In genomic region chr3:87240909-87241308, GRCm38 (mm10) we compare ENCODE assay signal across 24 mouse cellular contexts. TPM values are rescaled to one million over a fixed set of nuclear protein-coding genes. Genes with fewer than 3 reads are reported as not detected.
DNase-seq lines count a peak whose midpoint lies in the region; TF ChIP-seq lines count a peak whose summit lies in the region.
"Had no signal": no experiment of that assay in that cellular context is flagged by ENCODE, and none has a peak within 500 bp of the region (broad histone marks: within the 10 kb centered on the region; RNA-seq: fewer than 3 reads in every experiment).

No protein-coding gene starts in this region.

- H3K4me3 ChIP-seq in thymus, adult 2 months (ENCODE audit: control insufficient read depth, insufficient read depth, low read length), result no peak overlapping the region
- H3K4me3 ChIP-seq: embryonic facial prominence, embryonic 10.5 days; embryonic facial prominence, embryonic 12.5 days; forebrain, embryonic 13.5 days; forebrain, embryonic 15.5 days had no signal

- no peak overlapping the region for H3K27ac ChIP-seq in thymus, adult 2 months (ENCODE audit: control insufficient read depth, insufficient read depth, low read length)
- H3K27ac ChIP-seq: embryonic facial prominence, embryonic 10.5 days; embryonic facial prominence, embryonic 12.5 days; forebrain, embryonic 13.5 days; forebrain, embryonic 15.5 days had no signal

- WGBS in thymus, adult 2 months, result 93% methylated on average over 4 of the region's 4 CpGs

- DNase-seq in heart, adult 11 months, result peak; percentile 50
- DNase-seq in heart, postnatal 36 days, result no peak
- DNase-seq in ES-CJ7 (ENCODE audit: low read depth, low spot score) (peak; percentile 50), R1 (ENCODE audit: low read depth, low spot score) (peak; percentile 88)
- no peak for DNase-seq in lung, postnatal 10 days
- DNase-seq in thymus, adult 2 months, result no peak
- DNase-seq: adrenal gland, adult 8-10 months; adrenal gland, postnatal 14 days; adrenal gland, postnatal 36 days; B cell, adult 2 months; cerebellum, adult 11-12 months; cerebellum, adult 2 months; cerebellum, adult 9-10 months; cerebellum, postnatal 10 days; cerebellum, postnatal 25 days; forebrain, postnatal 0 days had no signal

- intact Hi-C loops in heart, postnatal 36 days (cut with DNase I), result loop anchor here (5.0 kb wide), 2 partner anchors 161 to 321 kb away; no protein-coding TSS in a partner anchor

- no peak for TF ChIP-seq POLR2A in thymus, adult 2 months (IDR thresholded peaks at IDR 0.05; ENCODE audit: control insufficient read depth, extremely low read depth, insufficient read depth, low read length, poor library complexity)

- H3K36me3 ChIP-seq in thymus, adult 2 months (ENCODE audit: control insufficient read depth, insufficient read depth, low read length), result no peaks in the 10 kb centered on the region
- H3K36me3 ChIP-seq: embryonic facial prominence, embryonic 10.5 days; embryonic facial prominence, embryonic 12.5 days; forebrain, embryonic 15.5 days; G1E had no signal

- no peaks in the 10 kb centered on the region for H3K4me1 ChIP-seq in thymus, adult 2 months (replicated peaks; ENCODE audit: control insufficient read depth, insufficient read depth, low read length)
- H3K4me1 ChIP-seq: embryonic facial prominence, embryonic 10.5 days; embryonic facial prominence, embryonic 12.5 days; forebrain, embryonic 13.5 days; forebrain, embryonic 15.5 days had no signal

- TF ChIP-seq CTCF in thymus, adult 2 months (IDR thresholded peaks at IDR 0.05; ENCODE audit: borderline replicate concordance, control insufficient read depth, extremely low read depth, insufficient read depth, low read length, poor library complexity), result no peak

- no peaks in the 10 kb centered on the region for H3K27me3 ChIP-seq in thymus, adult 2 months (ENCODE audit: control insufficient read depth, insufficient read depth, low read length)
- H3K27me3 ChIP-seq: CH12.LX; embryonic facial prominence, embryonic 12.5 days; forebrain, embryonic 13.5 days; forebrain, embryonic 15.5 days had no signal

RNA-seq across cellular contexts. Expression of gene Fcrls, which starts 22.6 kb away (rescaled TPM):
- total RNA-seq in heart, postnatal 36 days (2021), result 10 to 100 TPM in 1 of 2 experiments, 1 to 10 TPM in 1; 8.2 to 10.9 TPM
- 0.91 and 1.6 TPM in 2 replicates for polyA plus RNA-seq in thymus, adult 2 months (2012; rRNA removed)
- total RNA-seq: CH12.LX, G1E had no signal
- polyA plus RNA-seq: activated CD4-positive, CD25-positive, alpha-beta regulatory T cell, adult 4 months; G1E; Patski had no signal

Comparison
In these comparisons a context has a peak if more than half of its experiments do, and no peak if none do; other contexts are left out.
1. DNase-seq: peak in heart, adult 11 months (single experiment), ES-CJ7 (single experiment) and R1 (single experiment); none in heart, postnatal 36 days (0 of 2), lung, postnatal 10 days (single experiment) and thymus, adult 2 months (single experiment).